Mouse (Mus musculus) bone marrow, adult 2 months (tissue): ENCODE measurements at regions not wholly inside any gene's neighbourhood (a gene's known extent, or its start where the extent isn't known, plus 50 kb on each side); places are given as distances from the start of the nearest gene placed in this dataset.

Source experiments
- H3K27ac ChIP-seq: fragments of 200-500 bp; 2 replicates; pipeline ENCODE4 v1.5.1; 2012; ENCODE audit warnings: low read depth, mild to moderate bottlenecking, control low read depth, inconsistent platforms, low read length; ENCODE audit not compliant: control insufficient read depth, poor library complexity, insufficient read depth
- H3K4me1 ChIP-seq: fragments of 200-500 bp; 2 replicates; pipeline ENCODE4 v1.6.1; 2011; ENCODE audit warnings: low read length; ENCODE audit not compliant: control insufficient read depth, insufficient read depth
- H3K4me3 ChIP-seq: fragments of 200-500 bp; replicated peaks from 2 replicates; pipeline ENCODE3; 2011; ENCODE audit warnings: mild to moderate bottlenecking, low read depth, low read length, control low read depth; ENCODE audit not compliant: control insufficient read depth
- CTCF ChIP-seq: fragments of 200-500 bp; IDR thresholded peaks from 2 replicates; pipeline ENCODE4 v1.5.1; 2011; ENCODE audit warnings: low read length, control low read depth; ENCODE audit not compliant: control insufficient read depth, insufficient read depth
- POLR2A ChIP-seq: fragments of 200-500 bp; IDR thresholded peaks from 2 replicates; pipeline ENCODE4 v1.6.1; 2011; ENCODE audit warnings: low read depth, mild to moderate bottlenecking, control low read depth, low read length, borderline replicate concordance; ENCODE audit not compliant: control insufficient read depth
- WGBS: fragments of 180-500 bp; shearing (Covaris S2); methylation state at CpG from one replicate; pipeline ENCODE4 v1.1.7; 2018; 5-methylcytosine and 5-hydroxymethylcytosine counted together

GRCm38 (mm10) chr2:12614345-12614744 is 195.1 kb upstream of the Mindy3 start:
- TF ChIP-seq POLR2A, result no peak
- TF ChIP-seq CTCF, result no peak
- H3K4me1 ChIP-seq, result no peaks in the 10 kb centered on the region
- WGBS, result 75% methylated on average over 2 of the region's 2 CpGs

DNA sequence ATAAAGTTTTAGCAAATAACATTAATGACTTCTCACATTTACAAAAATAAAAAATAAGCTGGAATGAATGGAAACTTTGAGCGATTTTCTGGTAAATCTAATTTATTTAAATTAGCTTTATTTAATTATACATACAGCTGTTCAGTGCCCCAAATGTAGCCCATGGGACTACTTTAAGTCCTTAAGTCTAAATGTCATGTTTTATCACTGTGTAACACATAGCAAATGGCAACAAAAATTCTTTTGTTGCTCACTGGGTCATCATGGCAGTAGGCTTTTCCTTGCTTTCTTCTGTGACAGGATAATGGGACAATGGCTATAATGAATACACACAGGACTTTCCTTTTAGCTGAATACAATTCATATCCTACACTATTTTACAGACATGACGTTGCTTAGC is 194.6 kb upstream of the Mindy3 start:
- Histone ChIP-seq H3K4me3 (no peak overlapping the region), H3K4me1 (no peaks in the 10 kb centered on the region), H3K27ac (no peak overlapping the region)
- WGBS, result 64% methylated on average over 2 of the region's 2 CpGs
- no peak for TF ChIP-seq POLR2A
- TF ChIP-seq CTCF, result no peak

More at GRCm38 (mm10) chr2:12614345-12614744, 195.1 kb upstream of the Mindy3 start:
- no peak overlapping the region for H3K4me3 ChIP-seq
- no peak overlapping the region for H3K27ac ChIP-seq

GRCm38 (mm10) chr2:12582566-12582965 is 163.3 kb upstream of the Mindy3 start:
- WGBS, result 41% methylated on average over 2 of the region's 2 CpGs

DNA sequence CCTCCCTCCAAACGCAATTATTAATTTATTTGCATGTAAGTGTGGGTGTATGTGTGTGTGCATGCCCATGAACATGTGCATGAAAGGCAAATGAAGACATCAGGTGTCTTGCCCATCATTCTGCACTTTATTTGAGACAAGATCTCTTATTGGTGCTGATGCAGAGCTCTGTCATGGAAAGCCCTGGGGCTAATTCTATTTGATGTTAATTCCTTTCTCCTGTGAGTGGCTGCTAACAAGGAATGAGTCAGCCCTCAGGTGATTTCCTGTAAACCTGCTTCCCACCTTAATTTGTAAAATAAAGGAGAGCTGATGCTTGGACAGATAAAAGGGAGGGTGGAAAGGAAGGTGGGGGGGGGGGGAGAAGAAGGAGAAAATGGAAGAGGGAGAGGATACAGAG is 138.5 kb upstream of the Mindy3 start:
- H3K4me3 ChIP-seq, result no peak overlapping the region
- H3K4me1 ChIP-seq, result no peaks in the 10 kb centered on the region
- no peak overlapping the region for H3K27ac ChIP-seq
- TF ChIP-seq POLR2A, result no peak
- TF ChIP-seq CTCF, result no peak
- 50% methylated on average over 1 of the region's 1 CpGs for WGBS

More at GRCm38 (mm10) chr2:12582566-12582965, 163.3 kb upstream of the Mindy3 start:
- Histone ChIP-seq H3K27ac (no peak overlapping the region), H3K4me3 (no peak overlapping the region), H3K4me1 (no peaks in the 10 kb centered on the region)
- TF ChIP-seq CTCF (no peak), POLR2A (no peak)

DNA sequence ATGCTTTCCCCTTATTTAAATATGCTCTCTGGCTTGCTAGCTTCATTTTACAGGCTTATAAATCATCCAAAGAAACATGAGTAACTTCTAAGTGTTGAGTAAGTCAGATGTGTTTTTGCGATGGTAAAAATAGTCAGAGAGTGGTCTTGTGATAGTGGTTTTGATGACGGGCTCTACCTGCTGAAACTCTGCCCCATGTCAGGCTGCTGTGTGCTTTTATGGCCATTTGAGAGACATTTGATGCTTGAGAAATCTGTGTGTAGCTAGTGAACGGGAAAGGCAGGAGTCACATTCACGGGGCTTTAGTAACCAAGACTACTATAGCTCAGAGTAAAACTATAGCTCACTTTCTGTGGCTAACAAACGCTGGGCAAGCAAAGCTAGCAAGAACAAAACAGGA is 103.1 kb upstream of the Mindy3 start:
- WGBS, result 79% methylated on average over 5 of the region's 5 CpGs
- TF ChIP-seq POLR2A, result no peak
- TF ChIP-seq CTCF, result no peak
- no peak overlapping the region for H3K27ac ChIP-seq
- no peaks in the 10 kb centered on the region for H3K4me1 ChIP-seq
- H3K4me3 ChIP-seq, result no peak overlapping the region

- Histone ChIP-seq H3K4me3 (no peak overlapping the region), H3K4me1 (no peaks in the 10 kb centered on the region), H3K27ac (no peak overlapping the region)
- no peak for TF ChIP-seq CTCF
- no peak for TF ChIP-seq POLR2A
These were observed 102.5 kb upstream of the Mindy3 start for GRCm38 (mm10) chr2:12521744-12522143.

DNA sequence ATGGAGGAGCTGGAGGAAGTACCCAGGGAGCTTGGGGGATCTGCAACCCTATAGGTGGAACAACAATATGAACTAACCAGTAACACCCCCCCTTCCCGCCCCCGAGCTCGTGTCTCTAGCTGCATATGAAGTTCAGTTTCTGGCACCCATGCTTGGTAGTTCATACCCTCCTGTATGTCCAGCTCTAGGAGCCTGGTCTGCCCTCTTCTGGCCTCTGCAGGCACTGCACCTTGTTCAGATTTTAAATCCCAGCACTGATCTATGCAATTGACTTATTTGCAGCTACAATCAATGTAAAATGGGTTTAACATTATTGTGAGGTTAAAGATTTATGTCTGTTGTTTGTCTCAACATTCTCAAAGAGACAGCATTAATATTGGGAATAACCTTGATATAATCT is 73.1 kb upstream of the Mindy3 start:
- Histone ChIP-seq H3K4me1 (no peaks in the 10 kb centered on the region), H3K27ac (no peak overlapping the region), H3K4me3 (no peak overlapping the region)
- peak; percentile 52 for TF ChIP-seq CTCF
- TF ChIP-seq POLR2A, result no peak
- 61% methylated on average over 3 of the region's 3 CpGs for WGBS

DNA sequence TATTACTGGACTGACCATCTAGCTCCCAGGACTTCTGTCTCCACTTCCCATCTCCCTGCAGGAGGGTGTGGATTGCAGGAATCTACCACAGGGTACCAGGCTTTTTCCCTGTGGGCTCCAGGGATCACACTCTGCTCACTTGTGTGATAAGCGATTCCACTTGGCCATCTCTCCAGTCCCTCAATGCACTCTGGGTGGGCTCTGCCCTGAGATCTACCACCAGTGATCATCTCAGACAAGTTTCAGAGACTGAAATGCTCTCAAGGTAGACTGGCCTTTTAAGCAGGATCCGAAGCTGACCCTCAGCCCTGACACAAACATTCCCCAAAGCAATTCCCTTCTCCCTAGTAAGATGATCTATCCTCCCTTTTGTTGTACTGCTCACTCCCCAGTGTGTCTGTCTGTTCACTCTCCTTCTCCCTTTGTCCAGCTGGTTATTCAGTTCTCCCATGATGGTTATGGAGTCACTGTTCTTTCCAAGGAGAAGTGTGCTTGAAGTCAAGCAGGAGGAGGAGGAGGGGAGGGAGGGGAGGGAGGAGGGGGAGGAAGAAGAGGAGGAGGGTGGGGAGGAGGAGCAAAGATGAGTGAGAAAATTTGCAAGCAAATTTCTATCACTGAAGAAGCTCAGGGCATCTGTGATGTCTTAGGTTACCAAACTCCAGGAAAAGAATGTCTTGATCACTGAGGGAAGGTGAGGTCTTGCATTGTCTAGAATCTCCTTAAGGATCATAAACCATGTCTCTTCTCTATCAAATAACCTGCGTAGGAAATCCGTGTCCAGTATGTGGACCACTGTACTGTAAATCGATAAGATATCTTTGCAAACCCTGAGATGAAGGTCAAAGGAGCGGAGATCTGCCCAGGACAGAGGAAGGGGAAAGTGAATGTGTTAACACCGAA is 50.4 kb upstream of the Mindy3 start:
- H3K4me1 ChIP-seq, result no peaks in the 10 kb centered on the region
- no peak overlapping the region for H3K4me3 ChIP-seq
- WGBS, result 79% methylated on average over 7 of the region's 7 CpGs
- TF ChIP-seq POLR2A, result no peak
- TF ChIP-seq CTCF, result no peak
- no peak overlapping the region for H3K27ac ChIP-seq
